22 mouse cellular contexts compared by ENCODE assay signal in the genomic region with DNA sequence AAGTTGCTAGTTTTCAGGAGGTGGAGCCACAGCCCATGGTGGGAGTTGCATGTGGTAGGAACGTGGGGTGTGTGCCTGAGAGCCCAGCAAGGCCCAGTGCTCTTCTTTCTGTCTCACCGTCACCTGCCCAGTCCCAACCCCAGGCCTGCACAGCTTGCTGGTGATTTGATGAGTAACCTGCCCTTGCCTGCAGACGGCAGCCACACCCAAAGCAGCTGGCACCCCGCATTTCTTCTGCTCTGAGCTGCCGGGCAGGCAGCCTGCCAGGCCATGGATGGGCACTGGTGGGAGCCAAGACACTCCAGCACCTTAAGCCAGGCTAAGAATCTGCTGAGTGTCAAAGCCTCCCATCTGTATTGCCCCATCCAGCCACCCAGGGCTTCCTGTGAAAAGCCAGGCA. TPM values are rescaled to one million over a fixed set of nuclear protein-coding genes. Genes with fewer than 3 reads are reported as not detected.
DNase-seq lines count a peak whose midpoint lies in the region; ATAC-seq and TF ChIP-seq lines count a peak whose summit lies in the region.
"Had no signal": no experiment of that assay in that cellular context is flagged by ENCODE, and none has a peak within 500 bp of the region (broad histone marks: within the 10 kb centered on the region; RNA-seq: fewer than 3 reads in every experiment).

No protein-coding gene starts in this region.

- TF ChIP-seq EP300 in liver, embryonic 14.5 days (IDR thresholded peaks at IDR 0.05; ENCODE audit: low read depth) = no peak

- H3K4me1 ChIP-seq in embryonic facial prominence, embryonic 15.5 days = peaks cover 15% of the 10 kb centered on the region
- peaks cover 7% of the 10 kb centered on the region; the same call in 1 of the 2 replicates for H3K4me1 ChIP-seq in embryonic facial prominence, embryonic 10.5 days
- H3K4me1 ChIP-seq in liver, embryonic 14.5 days (replicated peaks; ENCODE audit: control insufficient read depth in 2 of 2, insufficient read depth in 2 of 2, low read length in 1 of 2) = peaks cover 0 to 8% of the 10 kb centered on the region in 2 experiments; a peak in 2 of 4 replicates
- no peaks in the 10 kb centered on the region for H3K4me1 ChIP-seq in liver, embryonic 11.5 days (replicated peaks; ENCODE audit: control insufficient read depth, insufficient read depth, low read length)
- H3K4me1 ChIP-seq: heart, embryonic 13.5 days; kidney, embryonic 15.5 days had no signal

- H3K36me3 ChIP-seq in embryonic facial prominence, embryonic 15.5 days = no peaks in the 10 kb centered on the region
- no peaks in the 10 kb centered on the region for H3K36me3 ChIP-seq in embryonic facial prominence, embryonic 10.5 days (replicated peaks)
- H3K36me3 ChIP-seq in liver, embryonic 14.5 days (replicated peaks; ENCODE audit: control insufficient read depth, insufficient read depth, low read depth) = no peaks in the 10 kb centered on the region
- H3K36me3 ChIP-seq in liver, embryonic 11.5 days (ENCODE audit: control insufficient read depth, insufficient read depth, low read length) = no peaks in the 10 kb centered on the region
- H3K36me3 ChIP-seq: heart, embryonic 13.5 days; hindbrain, embryonic 12.5 days; kidney, embryonic 15.5 days; midbrain, embryonic 10.5 days; neural tube, embryonic 15.5 days had no signal

- ATAC-seq in embryonic facial prominence, embryonic 15.5 days (ENCODE audit: insufficient number of reproducible peaks, low FRiP score, low TSS enrichment, low read depth) = no peak
- ATAC-seq in liver, embryonic 14.5 days (ENCODE audit: insufficient read depth) = peak; percentile 26; the same call in 1 of the 2 replicates
- no peak for ATAC-seq in liver, embryonic 11.5 days (replicated peaks; ENCODE audit: low FRiP score)
- ATAC-seq in erythroblast, adult 5-6 weeks (replicated peaks; ENCODE audit: low FRiP score, poor library complexity, severe bottlenecking) = peak; percentile 79
- ATAC-seq: forebrain, postnatal 0 days; intestine, postnatal 0 days; liver, postnatal 0 days; lung, postnatal 0 days had no signal

- H3K9me3 ChIP-seq in embryonic facial prominence, embryonic 15.5 days (replicated peaks) = no peaks in the 10 kb centered on the region
- H3K9me3 ChIP-seq in embryonic facial prominence, embryonic 10.5 days = no peaks in the 10 kb centered on the region
- H3K9me3 ChIP-seq in liver, embryonic 14.5 days (ENCODE audit: control insufficient read depth, low read length) = no peaks in the 10 kb centered on the region
- no peaks in the 10 kb centered on the region for H3K9me3 ChIP-seq in liver, embryonic 11.5 days (ENCODE audit: control insufficient read depth, low read length)
- H3K9me3 ChIP-seq: heart, embryonic 13.5 days; hindbrain, embryonic 12.5 days; kidney, embryonic 15.5 days; midbrain, embryonic 10.5 days; neural tube, embryonic 15.5 days had no signal

- no peak overlapping the region for H3K4me2 ChIP-seq in embryonic facial prominence, embryonic 15.5 days (replicated peaks)
- no peak overlapping the region for H3K4me2 ChIP-seq in liver, embryonic 14.5 days (ENCODE audit: low read depth)
- no peak overlapping the region for H3K4me2 ChIP-seq in liver, embryonic 11.5 days
- H3K4me2 ChIP-seq: heart, embryonic 13.5 days; hindbrain, embryonic 12.5 days; kidney, embryonic 15.5 days; neural tube, embryonic 15.5 days had no signal

- no peak overlapping the region for H3K9ac ChIP-seq in embryonic facial prominence, embryonic 15.5 days
- H3K9ac ChIP-seq in liver, embryonic 14.5 days (replicated peaks) = no peak overlapping the region
- H3K9ac ChIP-seq in liver, embryonic 11.5 days (ENCODE audit: low read depth, low read length) = no peak overlapping the region
- H3K9ac ChIP-seq: forebrain, postnatal 0 days; heart, embryonic 13.5 days; hindbrain, embryonic 12.5 days; kidney, embryonic 15.5 days; liver, postnatal 0 days; neural tube, embryonic 15.5 days had no signal

- H3K27me3 ChIP-seq in embryonic facial prominence, embryonic 15.5 days = peaks cover 18% of the 10 kb centered on the region
- peaks cover 66% of the 10 kb centered on the region for H3K27me3 ChIP-seq in embryonic facial prominence, embryonic 10.5 days (replicated peaks; ENCODE audit: low read depth, poor library complexity, severe bottlenecking)
- H3K27me3 ChIP-seq in liver, embryonic 14.5 days (ENCODE audit: control insufficient read depth, insufficient read depth, low read length) = peaks cover 32% of the 10 kb centered on the region
- H3K27me3 ChIP-seq in liver, embryonic 11.5 days (replicated peaks; ENCODE audit: control insufficient read depth, insufficient read depth, low read length) = peaks cover 44% of the 10 kb centered on the region

- peak overlapping the region; percentile 24; the same call in 1 of the 2 replicates for H3K27ac ChIP-seq in embryonic facial prominence, embryonic 15.5 days (replicated peaks)
- H3K27ac ChIP-seq in embryonic facial prominence, embryonic 10.5 days (replicated peaks) = no peak overlapping the region
- H3K27ac ChIP-seq in liver, embryonic 14.5 days = no peak overlapping the region
- H3K27ac ChIP-seq in liver, embryonic 11.5 days (ENCODE audit: low read depth, low read length) = no peak overlapping the region
- H3K27ac ChIP-seq: heart, embryonic 13.5 days; hindbrain, embryonic 12.5 days; kidney, embryonic 15.5 days; macrophage; midbrain, embryonic 10.5 days; neural tube, embryonic 15.5 days had no signal

- no peak for DNase-seq in embryonic facial prominence, embryonic 10.5 days (ENCODE audit: low spot score)
- DNase-seq in liver, embryonic 14.5 days (ENCODE audit: low read depth in 3 of 3, low spot score in 3 of 3) = no peak
- DNase-seq in liver, embryonic 11.5 days (ENCODE audit: low spot score) = no peak
- DNase-seq in frontal cortex, postnatal 36 days (ENCODE audit: low spot score in 2 of 2) = no peak
- DNase-seq in retina, postnatal 1 day = no peak
- DNase-seq: adrenal gland, postnatal 36 days; forebrain, postnatal 0 days; heart, adult 18-20 months; heart, postnatal 14 days; kidney, postnatal 36 days; liver, postnatal 0 days had no signal

- H3K4me3 ChIP-seq in embryonic facial prominence, embryonic 15.5 days (replicated peaks) = no peak overlapping the region
- no peak overlapping the region for H3K4me3 ChIP-seq in embryonic facial prominence, embryonic 10.5 days
- H3K4me3 ChIP-seq in liver, embryonic 14.5 days (ENCODE audit: insufficient read depth in 1 of 2, low read depth in 2 of 2, low read length in 2 of 2) = no peak overlapping the region
- H3K4me3 ChIP-seq in liver, embryonic 11.5 days (ENCODE audit: low read depth, low read length) = no peak overlapping the region
- H3K4me3 ChIP-seq: heart, embryonic 13.5 days; hindbrain, embryonic 12.5 days; kidney, embryonic 15.5 days; midbrain, embryonic 10.5 days; neural tube, embryonic 15.5 days had no signal

- WGBS in embryonic facial prominence, embryonic 15.5 days = 44% methylated on average over 4 of the region's 5 CpGs
- WGBS in embryonic facial prominence, embryonic 10.5 days = 66% methylated on average over 5 of the region's 5 CpGs
- WGBS in liver, embryonic 14.5 days (ENCODE audit: insufficient replicate concordance) = 47% methylated on average over 5 of the region's 5 CpGs
- 66% methylated on average over 5 of the region's 5 CpGs for WGBS in liver, embryonic 11.5 days

- TF ChIP-seq CTCF in liver, embryonic 14.5 days (IDR thresholded peaks at IDR 0.05; ENCODE audit: low read depth) = no peak

RNA-seq across cellular contexts. Expression of gene Pkp1, which starts 6.8 kb away (rescaled TPM):
- polyA plus RNA-seq in embryonic facial prominence, embryonic 15.5 days (2015; fragmentation: Nextera tagmentation; extraction: Ambion mirVana) = 67.2 and 67.5 TPM in 2 replicates
- polyA plus RNA-seq in embryonic facial prominence, embryonic 10.5 days (2016; fragmentation: Nextera tagmentation; extraction: Ambion mirVana) = 0.25 TPM in 1 of 2 replicates, not detected in the other
- 0.01 and 0.02 TPM in 2 replicates for polyA plus RNA-seq in liver, embryonic 14.5 days (2012; rRNA removed)
- polyA plus RNA-seq in liver, embryonic 14.5 days (2014; fragmentation: Nextera tagmentation; extraction: Ambion mirVana) = not detected in 2 replicates
- polyA plus RNA-seq in liver, embryonic 11.5 days (2014; fragmentation: Nextera tagmentation; extraction: Ambion mirVana) = 0.09 and 0.10 TPM in 2 replicates
- not detected in 2 replicates for total RNA-seq in erythroblast, adult 5-6 weeks (2015; ENCODE audit: low replicate concordance)
- total RNA-seq in erythroblast, adult 5-6 weeks (2017; ENCODE audit: low replicate concordance) = not detected in 2 replicates
- total RNA-seq: adrenal gland, postnatal 36 days; heart, adult 18-20 months; layer of hippocampus, adult 8-10 months had no signal
- polyA plus RNA-seq: macrophage; midbrain, embryonic 10.5 days had no signal

Comparison
In these comparisons a context has a peak if more than half of its experiments do, and no peak if none do; other contexts are left out.
1. ATAC-seq: peak in liver, embryonic 14.5 days (single experiment) and erythroblast, adult 5-6 weeks (single experiment); none in embryonic facial prominence, embryonic 15.5 days (single experiment) and liver, embryonic 11.5 days (single experiment).
2. RNA of gene Pkp1, which starts 6.8 kb away (polyA plus RNA-seq): 67.2 to 67.5 TPM in embryonic facial prominence, embryonic 15.5 days; 0.25 TPM in embryonic facial prominence, embryonic 10.5 days, 0.09 to 0.10 TPM in liver, embryonic 11.5 days and 0.01 to 0.02 TPM in liver, embryonic 14.5 days; every median in the first group is over 10 times any median in the second.